Mouse (Mus musculus) hindbrain, embryonic 13.5 days (tissue): ENCODE results near the gene Dnajb13. TPM values are rescaled to one million over a fixed set of nuclear protein-coding genes. Genes with fewer than 3 reads are reported as not detected.

Experiments
- ATAC-seq: fragments of 200-750 bp; cut with Nextera tagmentation; 2 replicates; pipeline ENCODE4 v1.8.0; 2017; ENCODE audit warnings: moderate TSS enrichment; ENCODE audit not compliant: low FRiP score
- H3K27ac ChIP-seq: fragments of 300-500 bp; sonication (generic); 2 replicates; pipeline ENCODE4 v1.5.1; 2015; ENCODE audit warnings: inconsistent platforms, mild to moderate bottlenecking, moderate library complexity
- H3K27me3 ChIP-seq: fragments of 300-500 bp; sonication (generic); 2 replicates; pipeline ENCODE4 v1.6.1; 2015; ENCODE audit warnings: mild to moderate bottlenecking, inconsistent platforms
- H3K36me3 ChIP-seq: fragments of 300-500 bp; sonication (generic); 2 replicates; pipeline ENCODE4 v1.6.1; 2015; ENCODE audit warnings: mild to moderate bottlenecking, inconsistent platforms
- H3K4me1 ChIP-seq: fragments of 300-500 bp; sonication (generic); replicated peaks from 2 replicates; pipeline ENCODE4 v1.6.1; 2015; ENCODE audit warnings: inconsistent platforms
- H3K4me2 ChIP-seq: fragments of 300-500 bp; sonication (generic); 2 replicates; pipeline ENCODE4 v1.6.1; 2015; ENCODE audit warnings: inconsistent platforms, mild to moderate bottlenecking, moderate library complexity
- H3K4me3 ChIP-seq: fragments of 300-500 bp; sonication (generic); 2 replicates; pipeline ENCODE4 v1.5.1; 2015; ENCODE audit warnings: mild to moderate bottlenecking, inconsistent platforms
- H3K9ac ChIP-seq: fragments of 300-500 bp; sonication (generic); 2 replicates; pipeline ENCODE4 v1.6.1; 2015; ENCODE audit warnings: mild to moderate bottlenecking, inconsistent platforms
- H3K9me3 ChIP-seq: fragments of 300-500 bp; sonication (generic); 2 replicates; pipeline ENCODE4 v1.6.1; 2016; ENCODE audit warnings: inconsistent platforms
- WGBS: fragments of 180-500 bp; shearing (Covaris S2); methylation state at CpG from one replicate; pipeline ENCODE4 v1.1.7; 2015; 5-methylcytosine and 5-hydroxymethylcytosine counted together
- polyA plus RNA-seq: library from polyadenylated mRNA; unstranded; fragments of >200 nt; fragmentation: Nextera tagmentation; extraction: Ambion mirVana; gene quantifications from 2 replicates; pipeline ENCODE4 v1.2.1, GENCODE M21; 2015

Gene Dnajb13
- polyA plus RNA-seq: 4.4 and 8.5 TPM in 2 replicates

GRCm38 (mm10) chr7:100514573-100514972, at the start of gene Dnajb13:
Gene Dnajb13 (minus strand): TSS chr7:100514960.
- 0 out of 2 replicates have a peak, but pooled peaks cover 4% of the 10 kb centered on the region for H3K27me3 ChIP-seq
- no peak within 1 kb of the TSS for H3K4me3 ChIP-seq
- ATAC-seq: peak; percentile 68
- H3K27ac ChIP-seq: no peak within 1 kb of the TSS
- H3K4me1 ChIP-seq: peaks cover 4% of the 10 kb centered on the region; the same call in 1 of the 2 replicates
- H3K9ac ChIP-seq: no peak within 1 kb of the TSS
- H3K9me3 ChIP-seq: no peaks in the 10 kb centered on the region
- peak within 1 kb of the TSS; percentile 26 for H3K4me2 ChIP-seq
- 45% methylated on average over 11 of the region's 11 CpGs for WGBS
- H3K36me3 ChIP-seq: no peaks in the 10 kb centered on the region

- Histone ChIP-seq H3K4me1 (peaks cover 13% of the 10 kb centered on the region), H3K36me3 (peaks cover 11% of the 10 kb centered on the region; the same call in 1 of the 2 replicates), H3K27me3 (no peaks in the 10 kb centered on the region), H3K9me3 (no peaks in the 10 kb centered on the region), H3K4me2 (no peak overlapping the region), H3K4me3 (no peak overlapping the region), H3K27ac (peak overlapping the region; percentile 80), H3K9ac (peak overlapping the region; percentile 43; the same call in 1 of the 2 replicates)
- 69% methylated on average over 11 of the region's 11 CpGs for WGBS
- ATAC-seq: no peak
Measured at GRCm38 (mm10) chr7:100561861-100562587, 47.3 kb upstream of the Dnajb13 start.

- no peak for ATAC-seq
- no peak overlapping the region for H3K4me3 ChIP-seq
- no peak overlapping the region for H3K27ac ChIP-seq
- no peak overlapping the region for H3K9ac ChIP-seq
- H3K4me1 ChIP-seq: peaks cover 28% of the 10 kb centered on the region
- no peaks in the 10 kb centered on the region for H3K27me3 ChIP-seq
- 82% methylated on average over 4 of the region's 4 CpGs for WGBS
- H3K9me3 ChIP-seq: no peaks in the 10 kb centered on the region
- H3K36me3 ChIP-seq: 0 out of 2 replicates have a peak, but pooled peaks cover 4% of the 10 kb centered on the region
- no peak overlapping the region for H3K4me2 ChIP-seq
Measured at GRCm38 (mm10) chr7:100559331-100559730, 44.6 kb upstream of the Dnajb13 start.

- Histone ChIP-seq H3K4me2 (no peak overlapping the region), H3K27ac (no peak overlapping the region), H3K4me3 (no peak overlapping the region), H3K9ac (no peak overlapping the region), H3K36me3 (no peaks in the 10 kb centered on the region), H3K9me3 (no peaks in the 10 kb centered on the region), H3K4me1 (peaks cover 21% of the 10 kb centered on the region), H3K27me3 (no peaks in the 10 kb centered on the region)
- ATAC-seq: no peak
- 90% methylated on average over 5 of the region's 5 CpGs for WGBS
Measured at GRCm38 (mm10) chr7:100557241-100557640, 42.5 kb upstream of the Dnajb13 start.

GRCm38 (mm10) chr7:100555431-100555951, 40.7 kb upstream of the Dnajb13 start:
- H3K27me3 ChIP-seq: no peaks in the 10 kb centered on the region
- peaks cover 3% of the 10 kb centered on the region; the same call in 1 of the 2 replicates for H3K36me3 ChIP-seq
- H3K4me1 ChIP-seq: peaks cover 16% of the 10 kb centered on the region
- peak overlapping the region; percentile 51; the same call in 1 of the 2 replicates for H3K9ac ChIP-seq
- H3K27ac ChIP-seq: peak overlapping the region; percentile 89
- H3K9me3 ChIP-seq: no peaks in the 10 kb centered on the region
- ATAC-seq: peak; percentile 87
- peak overlapping the region; percentile 11 for H3K4me2 ChIP-seq
- H3K4me3 ChIP-seq: no peak overlapping the region
- 21% methylated on average over 13 of the region's 13 CpGs for WGBS

DNA sequence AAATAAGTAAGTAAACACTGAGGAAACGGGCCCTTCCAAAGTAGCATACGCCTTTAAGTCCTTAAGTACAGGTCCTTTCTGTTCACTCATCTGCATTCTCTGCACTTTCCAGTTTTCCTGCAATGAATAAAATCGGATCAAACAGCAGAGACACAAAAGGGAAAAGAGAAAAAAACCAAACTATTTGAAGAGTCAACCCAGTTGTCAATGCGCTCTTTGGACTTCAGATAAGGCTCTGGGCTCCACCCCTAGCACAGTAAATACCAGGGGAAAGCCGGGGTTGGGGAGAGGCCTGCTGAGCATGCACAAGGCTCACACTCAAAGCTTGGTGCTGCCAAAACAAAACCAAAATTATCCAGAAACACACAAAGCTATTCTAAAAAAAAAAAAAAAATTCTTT, 40.2 kb upstream of the Dnajb13 start:
- ATAC-seq: no peak
- H3K4me3 ChIP-seq: no peak overlapping the region
- H3K9me3 ChIP-seq: no peaks in the 10 kb centered on the region
- H3K4me2 ChIP-seq: no peak overlapping the region
- H3K27ac ChIP-seq: peak overlapping the region; percentile 89
- no peaks in the 10 kb centered on the region for H3K27me3 ChIP-seq
- peaks cover 3% of the 10 kb centered on the region; the same call in 1 of the 2 replicates for H3K36me3 ChIP-seq
- H3K9ac ChIP-seq: peak overlapping the region; percentile 51; the same call in 1 of the 2 replicates
- 57% methylated on average over 5 of the region's 5 CpGs for WGBS
- H3K4me1 ChIP-seq: peaks cover 16% of the 10 kb centered on the region

GRCm38 (mm10) chr7:100550338-100551007, 35.7 kb upstream of the Dnajb13 start:
- no peak for ATAC-seq
- Histone ChIP-seq H3K9ac (no peak overlapping the region), H3K4me1 (peaks cover 12% of the 10 kb centered on the region), H3K36me3 (peaks cover 27% of the 10 kb centered on the region), H3K27me3 (no peaks in the 10 kb centered on the region), H3K9me3 (no peaks in the 10 kb centered on the region), H3K4me2 (no peak overlapping the region), H3K4me3 (no peak overlapping the region), H3K27ac (no peak overlapping the region)
- WGBS: 60% methylated on average over 5 of the region's 5 CpGs

- ATAC-seq: no peak
- no peak overlapping the region for H3K4me2 ChIP-seq
- no peak overlapping the region for H3K27ac ChIP-seq
- H3K9me3 ChIP-seq: no peaks in the 10 kb centered on the region
- no peaks in the 10 kb centered on the region for H3K27me3 ChIP-seq
- WGBS: 90% methylated on average over 3 of the region's 3 CpGs
- no peak overlapping the region for H3K4me3 ChIP-seq
- peaks cover 6% of the 10 kb centered on the region; the same call in 1 of the 2 replicates for H3K4me1 ChIP-seq
- H3K36me3 ChIP-seq: peaks cover 27% of the 10 kb centered on the region
- H3K9ac ChIP-seq: no peak overlapping the region
Measured at GRCm38 (mm10) chr7:100549796-100550195, 35.0 kb upstream of the Dnajb13 start.

DNA sequence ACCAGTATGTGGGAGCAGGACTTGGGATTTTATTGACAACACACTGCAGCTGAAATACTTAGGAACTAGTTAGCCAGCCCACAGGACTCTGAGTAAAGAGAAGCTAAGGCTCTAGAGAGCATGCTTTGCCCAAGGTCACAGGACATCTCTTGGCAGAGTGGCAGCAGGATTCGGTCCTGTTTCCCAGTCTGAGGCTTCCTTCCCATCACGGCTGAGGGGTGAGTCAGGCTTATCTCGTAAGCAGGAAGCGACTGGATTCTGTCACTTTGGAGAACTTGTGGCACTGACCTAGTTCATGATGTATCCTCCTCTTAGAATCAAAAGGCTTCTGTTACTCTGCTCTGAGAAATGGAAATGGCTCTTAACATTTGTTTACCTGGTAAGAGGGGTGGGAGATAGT, 32.9 kb upstream of the Dnajb13 start:
- Histone ChIP-seq H3K27ac (no peak overlapping the region), H3K4me1 (no peaks in the 10 kb centered on the region), H3K4me2 (no peak overlapping the region), H3K27me3 (no peaks in the 10 kb centered on the region), H3K36me3 (peaks cover 27% of the 10 kb centered on the region), H3K4me3 (no peak overlapping the region), H3K9me3 (no peaks in the 10 kb centered on the region), H3K9ac (no peak overlapping the region)
- 92% methylated on average over 4 of the region's 4 CpGs for WGBS
- no peak for ATAC-seq

- no peak overlapping the region for H3K4me2 ChIP-seq
- H3K4me3 ChIP-seq: no peak overlapping the region
- no peak overlapping the region for H3K27ac ChIP-seq
- H3K9me3 ChIP-seq: no peaks in the 10 kb centered on the region
- H3K27me3 ChIP-seq: no peaks in the 10 kb centered on the region
- 80% methylated on average over 1 of the region's 1 CpGs for WGBS
- no peak for ATAC-seq
- H3K36me3 ChIP-seq: peaks cover 32% of the 10 kb centered on the region
- H3K9ac ChIP-seq: no peak overlapping the region
- H3K4me1 ChIP-seq: no peaks in the 10 kb centered on the region
Measured at GRCm38 (mm10) chr7:100544437-100544836, 29.7 kb upstream of the Dnajb13 start.

DNA sequence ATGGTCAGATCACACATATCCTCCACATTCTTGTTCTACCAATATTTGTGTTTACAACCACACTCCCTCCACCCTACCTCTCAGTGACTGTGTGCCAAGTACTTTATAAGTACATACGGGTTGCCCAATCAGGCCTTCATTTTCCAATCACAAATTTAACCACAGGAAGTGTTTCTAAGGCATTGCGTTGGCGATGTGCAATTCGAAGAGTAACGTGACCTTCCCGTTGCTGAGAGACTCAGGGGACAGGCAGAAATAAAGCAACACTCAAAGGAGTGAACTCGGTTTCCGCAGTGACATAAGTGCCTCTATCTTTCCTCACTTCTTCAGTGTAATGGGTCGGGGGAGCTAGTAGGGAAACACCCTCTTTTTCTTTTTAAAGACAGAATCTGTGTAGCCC, 24.8 kb upstream of the Dnajb13 start:
- Histone ChIP-seq H3K36me3 (peaks cover 17% of the 10 kb centered on the region), H3K4me3 (no peak overlapping the region), H3K9me3 (no peaks in the 10 kb centered on the region), H3K4me1 (peaks cover 11% of the 10 kb centered on the region), H3K27ac (no peak overlapping the region), H3K27me3 (no peaks in the 10 kb centered on the region), H3K9ac (no peak overlapping the region), H3K4me2 (no peak overlapping the region)
- 97% methylated on average over 9 of the region's 9 CpGs for WGBS
- ATAC-seq: no peak

- peak overlapping the region; percentile 83 for H3K9ac ChIP-seq
- H3K36me3 ChIP-seq: peaks cover 17% of the 10 kb centered on the region
- WGBS: 34% methylated on average over 7 of the region's 7 CpGs
- peak overlapping the region; percentile 70 for H3K4me2 ChIP-seq
- H3K4me3 ChIP-seq: peak overlapping the region; percentile 67
- no peaks in the 10 kb centered on the region for H3K9me3 ChIP-seq
- peak overlapping the region; percentile 92 for H3K27ac ChIP-seq
- H3K27me3 ChIP-seq: no peaks in the 10 kb centered on the region
- no peak for ATAC-seq
- H3K4me1 ChIP-seq: peaks cover 11% of the 10 kb centered on the region
Measured at GRCm38 (mm10) chr7:100537519-100537902, 22.8 kb upstream of the Dnajb13 start.
